Mouse (Mus musculus) erythroblast, adult 5-6 weeks (primary cell): ENCODE measurements around the gene Tmsb15b2. TPM values are rescaled to one million over a fixed set of nuclear protein-coding genes. Genes with fewer than 3 reads are reported as not detected.

Experiments used
- total RNA-seq, 2 experiments: library from RNA; stranded (forward) in 1 of 2; stranded (reverse) in 1 of 2; fragments of 150-400 nt in 1 of 2; fragments of 200-764, 138-1000 nt in 1 of 2; gene quantifications; 2 replicates each; pipeline versions ENCODE4 v1.2.3 to v1.2.4; 2015 to 2017; ENCODE audit warnings: low replicate concordance in 2 of 2

The Tmsb15b2 gene
- total RNA-seq, 2 experiments from 2014 or later, result not detected

Other genes with a start within 250 kb of the Tmsb15b2 start
- gene Morf4l2, start 231.8 kb downstream of the Tmsb15b2 start, total RNA-seq (2015; ENCODE audit: low replicate concordance), result 42.1 and 57.5 TPM in 2 replicates
- gene Morf4l2, start 231.8 kb downstream of the Tmsb15b2 start, total RNA-seq (2017; ENCODE audit: low replicate concordance), result 120 and 125 TPM in 2 replicates
- not detected in 2 replicates for gene Glra4, start 195.4 kb downstream of the Tmsb15b2 start, total RNA-seq (2015; ENCODE audit: low replicate concordance)
- not detected in 2 replicates for gene Glra4, start 195.4 kb downstream of the Tmsb15b2 start, total RNA-seq (2017; ENCODE audit: low replicate concordance)
- gene Plp1, start 152.8 kb downstream of the Tmsb15b2 start, total RNA-seq (2015; ENCODE audit: low replicate concordance), result 0.42 TPM in 1 of 2 replicates, not detected in the other
- gene Plp1, start 152.8 kb downstream of the Tmsb15b2 start, total RNA-seq (2017; ENCODE audit: low replicate concordance), result 0.28 TPM in 1 of 2 replicates, not detected in the other
- gene Rab9b, start 106.7 kb downstream of the Tmsb15b2 start, total RNA-seq (2015; ENCODE audit: low replicate concordance), result not detected in 2 replicates
- not detected in 2 replicates for gene Rab9b, start 106.7 kb downstream of the Tmsb15b2 start, total RNA-seq (2017; ENCODE audit: low replicate concordance)
- gene H2bfm, start 48.2 kb downstream of the Tmsb15b2 start, total RNA-seq (2015; ENCODE audit: low replicate concordance), result not detected in 2 replicates
- not detected in 2 replicates for gene H2bfm, start 48.2 kb downstream of the Tmsb15b2 start, total RNA-seq (2017; ENCODE audit: low replicate concordance)
- gene Tmsb15l, start 1.4 kb upstream of the Tmsb15b2 start, total RNA-seq (2015; ENCODE audit: low replicate concordance), result not detected in 2 replicates
- gene Tmsb15l, start 1.4 kb upstream of the Tmsb15b2 start, total RNA-seq (2017; ENCODE audit: low replicate concordance), result 3.8 TPM in 1 of 2 replicates, not detected in the other
- gene Tmsb15b1, start 1.4 kb upstream of the Tmsb15b2 start, total RNA-seq (2015; ENCODE audit: low replicate concordance), result not detected in 2 replicates
- 1.7 TPM in 1 of 2 replicates, not detected in the other for gene Tmsb15b1, start 1.4 kb upstream of the Tmsb15b2 start, total RNA-seq (2017; ENCODE audit: low replicate concordance)
- 0.77 TPM in 1 of 2 replicates, not detected in the other for gene Zcchc18, start 17.7 kb upstream of the Tmsb15b2 start, total RNA-seq (2015; ENCODE audit: low replicate concordance)
- gene Zcchc18, start 17.7 kb upstream of the Tmsb15b2 start, total RNA-seq (2017; ENCODE audit: low replicate concordance), result 0.28 TPM in 1 of 2 replicates, not detected in the other
- gene Slc25a53, start 62.8 kb upstream of the Tmsb15b2 start, total RNA-seq (2015; ENCODE audit: low replicate concordance), result 3.8 and 4.6 TPM in 2 replicates
- gene Slc25a53, start 62.8 kb upstream of the Tmsb15b2 start, total RNA-seq (2017; ENCODE audit: low replicate concordance), result 1.8 and 7.8 TPM in 2 replicates
- gene Fam199x, start 74.1 kb upstream of the Tmsb15b2 start, total RNA-seq (2015; ENCODE audit: low replicate concordance), result 0.58 and 1.0 TPM in 2 replicates
- gene Fam199x, start 74.1 kb upstream of the Tmsb15b2 start, total RNA-seq (2017; ENCODE audit: low replicate concordance), result 2.0 and 2.2 TPM in 2 replicates
- gene Esx1, start 146.6 kb upstream of the Tmsb15b2 start, total RNA-seq (2015; ENCODE audit: low replicate concordance), result not detected in 2 replicates
- gene Esx1, start 146.6 kb upstream of the Tmsb15b2 start, total RNA-seq (2017; ENCODE audit: low replicate concordance), result not detected in 2 replicates